Mouse (Mus musculus): ENCODE measurements around the gene Fam198a. TPM values are rescaled to one million over a fixed set of nuclear protein-coding genes. Genes with fewer than 3 reads are reported as not detected.

Fam198a gene
- polyA plus RNA-seq, 1 experiment from 2014 or later, result 3.5 TPM

DNA sequence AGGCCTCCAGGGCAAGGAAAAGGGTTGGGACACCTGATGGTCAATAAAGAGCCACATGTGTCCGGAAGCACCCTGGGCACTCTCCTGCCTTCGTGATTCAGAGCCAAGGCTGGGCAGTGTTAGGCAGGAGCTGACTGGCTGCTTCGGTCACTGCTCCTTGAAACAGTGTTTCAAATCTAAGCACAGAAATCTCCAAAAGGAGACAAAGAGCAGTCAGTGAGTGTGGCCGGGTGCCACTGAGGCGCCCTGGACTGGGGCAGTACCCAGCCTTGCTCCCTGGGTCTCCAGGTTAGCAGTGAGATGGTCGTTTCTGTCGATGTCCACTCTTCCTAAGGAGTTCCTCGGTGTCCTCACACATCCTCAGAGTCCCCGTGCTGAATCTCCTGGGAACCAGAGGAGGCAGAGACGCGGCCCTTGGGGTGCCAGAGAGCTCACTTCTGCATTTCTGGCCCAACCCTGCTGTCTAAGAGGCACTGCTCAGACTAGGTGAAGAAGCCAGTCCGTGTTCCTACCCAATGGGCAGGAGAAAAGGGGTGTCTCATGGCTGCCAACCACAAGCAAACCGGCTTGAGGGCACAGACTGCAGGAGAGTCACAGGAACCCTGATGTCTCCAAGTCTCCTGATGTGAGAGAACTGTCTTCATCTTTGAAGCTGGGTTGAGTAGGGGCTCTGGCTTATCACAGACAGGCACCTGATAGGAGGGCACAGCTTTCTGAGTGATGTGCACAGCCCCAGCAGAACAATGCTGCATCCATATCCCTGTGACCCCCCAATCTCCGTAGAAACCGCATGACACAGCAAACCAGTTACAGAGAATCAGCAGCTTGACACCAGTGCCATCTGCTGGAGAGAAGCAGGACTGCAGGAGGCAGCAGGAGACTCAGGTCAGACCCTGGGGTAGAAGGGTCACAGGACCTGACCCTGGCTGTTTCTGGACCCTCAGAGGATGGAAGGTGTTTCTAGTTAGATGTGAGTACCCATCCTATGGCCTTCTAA is 34.0 kb downstream of the Fam198a start:
- Histone ChIP-seq H3K27ac (ENCODE audit: low read length) (no peak overlapping the region), H3K9ac (ENCODE audit: low read depth, low read length) (no peak overlapping the region), H3K9me3 (ENCODE audit: control insufficient read depth, low read length) (no peaks in the 10 kb centered on the region), H3K4me3 (ENCODE audit: low read length) (no peak overlapping the region), H3K4me2 (ENCODE audit: low read depth, low read length) (no peak overlapping the region), H3K27me3 (replicated peaks; ENCODE audit: control insufficient read depth, insufficient read depth, low read length) (no peaks in the 10 kb centered on the region), H3K36me3 (ENCODE audit: control insufficient read depth, insufficient read depth, low read length) (peaks cover 2% of the 10 kb centered on the region; the same call in 1 of the 2 replicates), H3K4me1 (ENCODE audit: control insufficient read depth, insufficient read depth, low read length) (peaks cover 2% of the 10 kb centered on the region; the same call in 1 of the 2 replicates)
- WGBS, result 73% methylated on average over 15 of the region's 15 CpGs
- ATAC-seq, result 0 out of 2 replicates have a peak, but pooled peaks have one; percentile 25

DNA sequence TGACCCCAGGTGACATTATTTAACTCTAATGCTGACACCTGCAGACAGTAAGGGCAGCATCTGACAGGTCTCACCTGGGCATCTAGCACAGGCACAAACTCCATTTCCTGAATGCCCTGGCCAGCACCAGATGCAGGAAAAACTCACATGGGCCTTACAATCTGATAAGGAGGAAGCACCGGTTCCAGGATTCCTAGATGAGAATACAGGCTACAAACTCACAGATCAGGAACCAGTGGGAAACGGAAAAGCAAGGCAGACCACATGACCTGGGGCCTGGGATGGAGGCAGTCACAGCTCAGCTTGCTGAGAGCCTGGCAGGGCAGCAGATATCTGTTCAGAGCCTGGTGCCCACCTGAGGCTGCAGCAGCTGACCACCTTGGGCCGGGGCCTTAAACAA is 38.1 kb downstream of the Fam198a start:
- ATAC-seq, result no peak
- no peak overlapping the region for H3K4me3 ChIP-seq (ENCODE audit: low read length)
- no peaks in the 10 kb centered on the region for H3K27me3 ChIP-seq (replicated peaks; ENCODE audit: control insufficient read depth, insufficient read depth, low read length)
- WGBS, result 66% methylated on average over 3 of the region's 3 CpGs
- no peak overlapping the region for H3K27ac ChIP-seq (ENCODE audit: low read length)
- H3K36me3 ChIP-seq (ENCODE audit: control insufficient read depth, insufficient read depth, low read length), result no peaks in the 10 kb centered on the region
- H3K4me2 ChIP-seq (ENCODE audit: low read depth, low read length), result no peak overlapping the region
- peaks cover 2% of the 10 kb centered on the region; the same call in 1 of the 2 replicates for H3K4me1 ChIP-seq (ENCODE audit: control insufficient read depth, insufficient read depth, low read length)
- H3K9ac ChIP-seq (ENCODE audit: low read depth, low read length), result no peak overlapping the region
- H3K9me3 ChIP-seq (ENCODE audit: control insufficient read depth, low read length), result no peaks in the 10 kb centered on the region

DNA sequence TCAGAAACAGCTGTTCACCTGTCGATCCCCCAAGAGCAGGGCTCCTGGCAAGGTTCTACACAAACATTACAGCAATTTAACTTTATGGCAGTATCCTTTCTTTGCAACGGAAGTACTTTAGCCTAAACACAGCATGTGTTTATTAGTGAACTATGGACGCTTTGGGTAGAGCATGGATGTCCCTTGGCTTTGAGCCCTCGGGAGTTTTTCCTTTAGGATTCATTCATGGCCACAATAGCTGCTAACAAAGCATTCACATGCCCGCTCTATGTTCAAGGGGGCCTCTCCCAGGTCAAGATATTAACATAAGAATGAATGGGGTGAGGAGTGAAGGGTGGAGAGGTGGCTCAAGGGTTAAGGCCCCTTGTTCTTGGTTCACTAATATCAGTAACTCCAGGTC is 38.7 kb downstream of the Fam198a start:
- H3K9me3 ChIP-seq (ENCODE audit: control insufficient read depth, low read length), result no peaks in the 10 kb centered on the region
- 46% methylated on average over 5 of the region's 5 CpGs for WGBS
- H3K27me3 ChIP-seq (replicated peaks; ENCODE audit: control insufficient read depth, insufficient read depth, low read length), result no peaks in the 10 kb centered on the region
- H3K27ac ChIP-seq (ENCODE audit: low read length), result no peak overlapping the region
- no peak overlapping the region for H3K4me2 ChIP-seq (ENCODE audit: low read depth, low read length)
- H3K4me1 ChIP-seq (ENCODE audit: control insufficient read depth, insufficient read depth, low read length), result peaks cover 2% of the 10 kb centered on the region; the same call in 1 of the 2 replicates
- no peaks in the 10 kb centered on the region for H3K36me3 ChIP-seq (ENCODE audit: control insufficient read depth, insufficient read depth, low read length)
- no peak for ATAC-seq
- H3K4me3 ChIP-seq (ENCODE audit: low read length), result no peak overlapping the region
- H3K9ac ChIP-seq (ENCODE audit: low read depth, low read length), result no peak overlapping the region

DNA sequence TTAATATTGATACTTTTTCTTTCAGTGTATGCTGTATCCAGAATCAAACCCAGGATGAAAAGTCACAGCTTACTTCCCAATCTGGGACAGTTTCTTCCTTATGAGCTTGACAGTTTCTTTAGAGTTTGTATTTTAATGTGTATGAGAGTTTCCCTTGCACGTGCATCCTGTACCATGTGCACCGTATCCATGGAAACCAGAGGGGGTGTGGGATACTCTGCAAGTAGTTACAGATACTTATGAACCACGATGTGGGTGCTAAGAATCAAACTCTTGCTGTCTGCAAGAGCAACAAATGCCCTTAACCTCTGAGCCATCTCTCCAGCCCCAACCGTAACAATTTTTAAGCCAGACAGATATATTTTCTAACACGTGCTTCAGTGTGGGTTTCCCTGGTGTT is 40.3 kb downstream of the Fam198a start:
- Histone ChIP-seq H3K27ac (ENCODE audit: low read length) (no peak overlapping the region), H3K4me3 (ENCODE audit: low read length) (no peak overlapping the region)

DNA sequence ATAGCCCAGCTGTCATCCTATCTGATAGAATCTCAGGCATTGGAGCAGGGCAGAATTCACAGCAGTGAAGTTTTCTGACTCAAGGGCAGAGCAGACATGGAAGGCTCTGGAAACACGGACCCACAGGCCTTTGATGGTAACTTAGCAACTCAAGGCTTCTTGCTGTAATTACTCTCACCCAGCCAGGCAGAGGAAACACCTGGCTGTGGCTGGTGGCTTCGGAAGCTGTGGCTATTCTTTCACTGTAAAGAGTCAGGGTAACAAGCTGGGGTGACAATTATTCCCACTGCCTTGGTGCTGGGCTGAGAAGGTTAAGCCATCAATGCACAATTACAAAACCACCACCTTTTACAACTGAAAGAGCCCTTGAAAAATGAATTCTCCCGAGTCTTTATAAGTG is 42.3 kb downstream of the Fam198a start:
- 62% methylated on average over 3 of the region's 3 CpGs for WGBS
- no peak overlapping the region for H3K4me2 ChIP-seq (ENCODE audit: low read depth, low read length)
- ATAC-seq, result no peak
- H3K4me1 ChIP-seq (ENCODE audit: control insufficient read depth, insufficient read depth, low read length), result peaks cover 8% of the 10 kb centered on the region; the same call in 1 of the 2 replicates
- H3K27ac ChIP-seq (ENCODE audit: low read length), result no peak overlapping the region
- H3K27me3 ChIP-seq (replicated peaks; ENCODE audit: control insufficient read depth, insufficient read depth, low read length), result no peaks in the 10 kb centered on the region
- H3K9me3 ChIP-seq (ENCODE audit: control insufficient read depth, low read length), result no peaks in the 10 kb centered on the region
- H3K4me3 ChIP-seq (ENCODE audit: low read length), result no peak overlapping the region
- H3K9ac ChIP-seq (ENCODE audit: low read depth, low read length), result no peak overlapping the region
- no peaks in the 10 kb centered on the region for H3K36me3 ChIP-seq (ENCODE audit: control insufficient read depth, insufficient read depth, low read length)

More for the DNA sequence above, 40.3 kb downstream of the Fam198a start:
- H3K4me2 ChIP-seq (ENCODE audit: low read depth, low read length), result no peak overlapping the region
- H3K4me1 ChIP-seq (ENCODE audit: control insufficient read depth, insufficient read depth, low read length), result peaks cover 8% of the 10 kb centered on the region; the same call in 1 of the 2 replicates
- WGBS, result 67% methylated on average over 5 of the region's 5 CpGs
- no peaks in the 10 kb centered on the region for H3K9me3 ChIP-seq (ENCODE audit: control insufficient read depth, low read length)
- H3K9ac ChIP-seq (ENCODE audit: low read depth, low read length), result no peak overlapping the region
- no peaks in the 10 kb centered on the region for H3K27me3 ChIP-seq (replicated peaks; ENCODE audit: control insufficient read depth, insufficient read depth, low read length)
- ATAC-seq, result no peak
- no peaks in the 10 kb centered on the region for H3K36me3 ChIP-seq (ENCODE audit: control insufficient read depth, insufficient read depth, low read length)

DNA sequence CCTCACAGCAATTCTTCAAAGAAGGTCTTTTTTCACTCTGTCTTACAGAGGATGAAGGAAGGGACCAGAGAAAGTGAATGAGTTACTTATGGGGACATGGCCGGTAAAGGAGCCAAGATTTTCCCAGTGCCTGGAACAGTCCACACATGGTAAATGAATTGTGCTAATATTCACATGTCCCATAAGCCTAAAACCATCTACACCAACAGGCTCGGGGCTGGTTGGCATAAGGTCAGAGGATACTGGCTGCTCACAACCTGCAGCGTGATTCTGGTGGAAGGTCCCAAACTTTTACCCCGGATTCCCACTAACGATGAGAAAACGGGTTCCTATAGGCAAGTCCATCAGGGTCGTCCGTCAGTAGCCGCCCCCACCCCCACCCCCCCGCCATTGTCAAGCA is 44.3 kb downstream of the Fam198a start:
- no peaks in the 10 kb centered on the region for H3K9me3 ChIP-seq (ENCODE audit: control insufficient read depth, low read length)
- H3K4me3 ChIP-seq (ENCODE audit: low read length), result peak overlapping the region; percentile 89
- H3K27me3 ChIP-seq (replicated peaks; ENCODE audit: control insufficient read depth, insufficient read depth, low read length), result no peaks in the 10 kb centered on the region
- H3K4me1 ChIP-seq (ENCODE audit: control insufficient read depth, insufficient read depth, low read length), result peaks cover 6% of the 10 kb centered on the region; the same call in 1 of the 2 replicates
- H3K36me3 ChIP-seq (ENCODE audit: control insufficient read depth, insufficient read depth, low read length), result no peaks in the 10 kb centered on the region
- no peak overlapping the region for H3K27ac ChIP-seq (ENCODE audit: low read length)
- H3K4me2 ChIP-seq (ENCODE audit: low read depth, low read length), result peak overlapping the region; percentile 91
- H3K9ac ChIP-seq (ENCODE audit: low read depth, low read length), result peak overlapping the region; percentile 83
- ATAC-seq, result no peak
- 13% methylated on average over 10 of the region's 10 CpGs for WGBS

DNA sequence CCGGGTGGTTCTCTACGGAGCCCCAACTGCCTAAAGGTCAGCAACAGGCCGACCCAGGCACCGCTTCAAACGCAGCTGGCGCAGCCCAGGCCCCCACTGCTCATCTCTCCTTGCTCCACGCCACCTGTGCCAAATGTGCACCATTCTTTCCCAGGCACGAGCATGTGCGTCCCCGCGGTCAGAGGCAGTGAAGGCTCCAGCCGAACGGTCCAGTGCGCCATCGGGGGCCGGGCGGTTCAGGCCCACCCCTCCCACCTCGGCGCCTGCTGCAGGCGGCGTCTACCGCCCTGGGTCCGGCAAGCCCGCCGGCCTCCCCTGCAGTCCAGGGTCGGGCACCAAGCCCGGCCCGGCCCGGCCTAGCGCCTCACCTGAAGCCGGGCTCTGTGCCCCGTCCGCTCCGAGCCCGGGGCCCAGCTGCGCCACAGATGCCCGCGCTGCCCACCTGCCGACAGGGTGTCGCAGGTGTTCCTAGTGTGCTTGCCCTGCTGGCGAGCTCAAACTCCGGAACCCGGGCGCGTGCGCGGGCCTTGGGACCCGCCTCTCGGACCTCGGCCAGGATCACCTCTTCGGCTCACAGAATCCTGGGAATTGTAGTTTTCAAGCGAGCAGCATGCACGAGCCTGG is 44.8 kb downstream of the Fam198a start:
- ATAC-seq, result peak; percentile 92
- peak overlapping the region; percentile 91 for H3K4me2 ChIP-seq (ENCODE audit: low read depth, low read length)

DNA sequence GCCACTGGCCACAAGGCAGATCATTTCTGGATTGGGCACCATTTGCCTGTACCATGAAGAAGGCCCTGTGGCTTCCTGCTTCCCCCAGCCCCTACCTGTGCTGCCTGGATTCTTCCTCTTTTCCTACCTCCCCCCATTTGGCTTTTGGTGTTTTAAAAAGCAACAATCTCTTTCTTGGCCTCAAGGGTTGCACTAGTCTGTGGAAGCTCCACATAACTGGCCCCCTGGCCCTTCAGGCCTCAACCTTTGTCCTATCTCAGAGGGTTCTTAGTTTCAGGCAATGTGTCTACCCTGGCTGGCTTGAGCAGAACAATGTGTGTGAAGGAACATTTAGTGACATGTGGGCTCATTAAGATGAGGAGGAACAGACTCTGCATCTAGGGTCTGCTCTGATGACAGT is 46.2 kb downstream of the Fam198a start, which contains the start of gene Pomgnt2:
TSS of gene Pomgnt2 (minus strand) at position 101 of the 400 bp plus-strand sequence.
- H3K4me1 ChIP-seq (ENCODE audit: control insufficient read depth, insufficient read depth, low read length), result peaks cover 6% of the 10 kb centered on the region; the same call in 1 of the 2 replicates
- H3K4me2 ChIP-seq (ENCODE audit: low read depth, low read length), result no peak within 1 kb of the TSS
- H3K27ac ChIP-seq (ENCODE audit: low read length), result no peak within 1 kb of the TSS
- H3K4me3 ChIP-seq (ENCODE audit: low read length), result peak within 1 kb of the TSS; percentile 89
- H3K9me3 ChIP-seq (ENCODE audit: control insufficient read depth, low read length), result no peaks in the 10 kb centered on the region
- no peak within 1 kb of the TSS for H3K9ac ChIP-seq (ENCODE audit: low read depth, low read length)
- ATAC-seq, result no peak
- H3K27me3 ChIP-seq (replicated peaks; ENCODE audit: control insufficient read depth, insufficient read depth, low read length), result no peaks in the 10 kb centered on the region
- no peaks in the 10 kb centered on the region for H3K36me3 ChIP-seq (ENCODE audit: control insufficient read depth, insufficient read depth, low read length)

More for the DNA sequence above, 44.8 kb downstream of the Fam198a start:
- peak overlapping the region; percentile 89 for H3K4me3 ChIP-seq (ENCODE audit: low read length)
- no peaks in the 10 kb centered on the region for H3K9me3 ChIP-seq (ENCODE audit: control insufficient read depth, low read length)
- under 1% methylated on average over 53 of the region's 53 CpGs for WGBS
- H3K36me3 ChIP-seq (ENCODE audit: control insufficient read depth, insufficient read depth, low read length), result no peaks in the 10 kb centered on the region
- no peak overlapping the region for H3K27ac ChIP-seq (ENCODE audit: low read length)
- no peaks in the 10 kb centered on the region for H3K27me3 ChIP-seq (replicated peaks; ENCODE audit: control insufficient read depth, insufficient read depth, low read length)
- H3K4me1 ChIP-seq (ENCODE audit: control insufficient read depth, insufficient read depth, low read length), result peaks cover 6% of the 10 kb centered on the region; the same call in 1 of the 2 replicates
- H3K9ac ChIP-seq (ENCODE audit: low read depth, low read length), result peak overlapping the region; percentile 83

DNA sequence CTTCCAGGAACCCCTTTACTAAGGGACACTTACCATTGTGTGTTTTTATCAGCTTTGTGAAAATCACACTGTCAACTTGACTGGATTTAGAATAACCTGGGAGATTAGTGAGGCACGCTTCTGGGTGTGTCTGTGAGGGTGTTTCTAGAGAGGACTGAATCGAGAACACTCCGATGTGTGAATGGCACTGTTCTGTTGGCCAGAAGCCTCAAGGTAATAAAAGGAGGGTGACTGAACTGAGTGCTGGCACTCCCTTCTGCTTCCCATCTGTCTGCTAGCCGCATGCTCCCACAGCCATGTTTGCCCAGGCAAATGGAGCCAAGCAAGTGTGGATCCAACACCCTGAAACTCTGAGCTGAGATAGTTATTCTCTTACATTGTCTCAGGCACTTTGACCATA is 47.2 kb downstream of the Fam198a start:
- WGBS, result 53% methylated on average over 4 of the region's 4 CpGs
- Histone ChIP-seq H3K27ac (ENCODE audit: low read length) (no peak overlapping the region), H3K9ac (ENCODE audit: low read depth, low read length) (no peak overlapping the region), H3K4me3 (ENCODE audit: low read length) (no peak overlapping the region), H3K36me3 (ENCODE audit: control insufficient read depth, insufficient read depth, low read length) (no peaks in the 10 kb centered on the region), H3K9me3 (ENCODE audit: control insufficient read depth, low read length) (no peaks in the 10 kb centered on the region), H3K27me3 (replicated peaks; ENCODE audit: control insufficient read depth, insufficient read depth, low read length) (no peaks in the 10 kb centered on the region), H3K4me1 (ENCODE audit: control insufficient read depth, insufficient read depth, low read length) (peaks cover 6% of the 10 kb centered on the region; the same call in 1 of the 2 replicates), H3K4me2 (ENCODE audit: low read depth, low read length) (no peak overlapping the region)
- no peak; the same call in 1 of the 2 replicates for ATAC-seq

Measured in intestine, embryonic 16.5 days (tissue).